Mouse (Mus musculus) neural tube, embryonic 12.5 days (tissue): ENCODE data around the gene Arrdc2. TPM values are rescaled to one million over a fixed set of nuclear protein-coding genes. Genes with fewer than 3 reads are reported as not detected.
"Not testable (repeated sequence)": the region's sequence is repeated elsewhere in the genome, so short reads cannot be mapped to it uniquely, and the experiment has no call there.

Experiments
- ATAC-seq: fragments of 200-750 bp; cut with Nextera tagmentation; 2 replicates; pipeline ENCODE4 v1.8.0; 2017; ENCODE audit warnings: low read depth, mild to moderate bottlenecking, moderate TSS enrichment, moderate library complexity; ENCODE audit not compliant: low FRiP score
- H3K27ac ChIP-seq: fragments of 300-500 bp; sonication (generic); 2 replicates; pipeline ENCODE4 v1.5.1; 2016
- H3K27me3 ChIP-seq: fragments of 300-500 bp; sonication (generic); replicated peaks from 2 replicates; pipeline ENCODE4 v1.6.1; 2016; ENCODE audit warnings: mild to moderate bottlenecking
- H3K36me3 ChIP-seq: fragments of 300-500 bp; sonication (generic); 2 replicates; pipeline ENCODE4 v1.6.1; 2016; ENCODE audit warnings: mild to moderate bottlenecking
- H3K4me1 ChIP-seq: fragments of 300-500 bp; sonication (generic); 2 replicates; pipeline ENCODE4 v1.6.1; 2016
- H3K4me2 ChIP-seq: fragments of 300-500 bp; sonication (generic); replicated peaks from 2 replicates; pipeline ENCODE4 v1.6.1; 2016; ENCODE audit warnings: mild to moderate bottlenecking
- H3K4me3 ChIP-seq: fragments of 300-500 bp; sonication (generic); 2 replicates; pipeline ENCODE4 v1.5.1; 2016
- H3K9ac ChIP-seq: fragments of 300-500 bp; sonication (generic); 2 replicates; pipeline ENCODE4 v1.6.1; 2016; ENCODE audit warnings: mild to moderate bottlenecking
- H3K9me3 ChIP-seq: fragments of 300-500 bp; sonication (generic); 2 replicates; pipeline ENCODE4 v1.6.1; 2016; ENCODE audit warnings: mild to moderate bottlenecking
- WGBS: fragments of 180-500 bp; shearing (Covaris S2); methylation state at CpG from one replicate; pipeline ENCODE4 v1.1.7; 2016; 5-methylcytosine and 5-hydroxymethylcytosine counted together
- polyA plus RNA-seq: library from polyadenylated mRNA; unstranded; fragments of >200 nt; fragmentation: Nextera tagmentation; extraction: Ambion mirVana; gene quantifications from 2 replicates; pipeline ENCODE4 v1.2.1, GENCODE M21; 2016

Arrdc2 gene
- polyA plus RNA-seq, 1 experiment from 2014 or later, result 10.2 TPM

GRCm38 (mm10) chr8:70833520-70833919, 6.0 kb downstream of the Arrdc2 start:
- 51% methylated on average over 15 of the region's 15 CpGs for WGBS
- Histone ChIP-seq H3K4me1 (peaks cover 7% of the 10 kb centered on the region), H3K9ac (peak overlapping the region; percentile 22; the same call in 1 of the 2 replicates), H3K36me3 (peaks cover 13% of the 10 kb centered on the region; the same call in 1 of the 2 replicates), H3K27me3 (no peaks in the 10 kb centered on the region), H3K4me2 (no peak overlapping the region), H3K27ac (no peak overlapping the region), H3K4me3 (no peak overlapping the region), H3K9me3 (no peaks in the 10 kb centered on the region)
- no peak for ATAC-seq

- no peak overlapping the region for H3K9ac ChIP-seq
- H3K27ac ChIP-seq, result no peak overlapping the region
- WGBS, result 39% methylated on average over 9 of the region's 9 CpGs
Observed at GRCm38 (mm10) chr8:70833018-70833482, 6.5 kb downstream of the Arrdc2 start.

GRCm38 (mm10) chr8:70832371-70832770, 7.1 kb downstream of the Arrdc2 start:
- Histone ChIP-seq H3K9me3 (no peaks in the 10 kb centered on the region), H3K36me3 (peaks cover 13% of the 10 kb centered on the region; the same call in 1 of the 2 replicates), H3K4me1 (peaks cover 4% of the 10 kb centered on the region; the same call in 1 of the 2 replicates), H3K4me2 (no peak overlapping the region), H3K4me3 (no peak overlapping the region), H3K9ac (no peak overlapping the region), H3K27ac (no peak overlapping the region), H3K27me3 (no peaks in the 10 kb centered on the region)
- 75% methylated on average over 11 of the region's 11 CpGs for WGBS
- no peak for ATAC-seq

More at GRCm38 (mm10) chr8:70833018-70833482, 6.5 kb downstream of the Arrdc2 start:
- no peak for ATAC-seq
- peaks cover 13% of the 10 kb centered on the region; the same call in 1 of the 2 replicates for H3K36me3 ChIP-seq
- no peak overlapping the region for H3K4me2 ChIP-seq
- no peaks in the 10 kb centered on the region for H3K9me3 ChIP-seq
- H3K27me3 ChIP-seq, result no peaks in the 10 kb centered on the region
- H3K4me3 ChIP-seq, result no peak overlapping the region
- H3K4me1 ChIP-seq, result peaks cover 4% of the 10 kb centered on the region; the same call in 1 of the 2 replicates

GRCm38 (mm10) chr8:70831517-70831916, 8.0 kb downstream of the Arrdc2 start:
- Histone ChIP-seq H3K9me3 (0 out of 2 replicates have a peak, but pooled peaks cover 3% of the 10 kb centered on the region), H3K4me1 (peaks cover 4% of the 10 kb centered on the region; the same call in 1 of the 2 replicates), H3K9ac (no peak overlapping the region), H3K4me3 (no peak overlapping the region), H3K27me3 (no peaks in the 10 kb centered on the region), H3K36me3 (peaks cover 13% of the 10 kb centered on the region; the same call in 1 of the 2 replicates), H3K27ac (no peak overlapping the region), H3K4me2 (no peak overlapping the region)
- WGBS, result 87% methylated on average over 8 of the region's 8 CpGs
- ATAC-seq, result no peak

- Histone ChIP-seq H3K4me3 (no peak overlapping the region), H3K27me3 (0 out of 2 replicates have a peak, but pooled peaks cover 6% of the 10 kb centered on the region), H3K9me3 (0 out of 2 replicates have a peak, but pooled peaks cover 3% of the 10 kb centered on the region), H3K4me1 (peaks cover under 1% of the 10 kb centered on the region; the same call in 1 of the 2 replicates), H3K27ac (no peak overlapping the region), H3K4me2 (no peak overlapping the region), H3K9ac (no peak overlapping the region), H3K36me3 (no peaks in the 10 kb centered on the region)
- WGBS, result 93% methylated on average over 1 of the region's 1 CpGs
- no peak for ATAC-seq
Observed at GRCm38 (mm10) chr8:70827796-70828195, 11.7 kb downstream of the Arrdc2 start.

- 93% methylated on average over 2 of the region's 2 CpGs for WGBS
- no peaks in the 10 kb centered on the region for H3K36me3 ChIP-seq
- 0 out of 2 replicates have a peak, but pooled peaks cover 3% of the 10 kb centered on the region for H3K9me3 ChIP-seq
- no peak overlapping the region for H3K4me3 ChIP-seq
- no peaks in the 10 kb centered on the region for H3K4me1 ChIP-seq
- H3K27ac ChIP-seq, result no peak overlapping the region
- 0 out of 2 replicates have a peak, but pooled peaks cover 6% of the 10 kb centered on the region for H3K27me3 ChIP-seq
- no peak overlapping the region for H3K9ac ChIP-seq
- no peak for ATAC-seq
- no peak overlapping the region for H3K4me2 ChIP-seq
Observed at GRCm38 (mm10) chr8:70827010-70827409, 12.5 kb downstream of the Arrdc2 start.

- Histone ChIP-seq H3K36me3 (no peaks in the 10 kb centered on the region), H3K4me3 (no peak overlapping the region), H3K9me3 (0 out of 2 replicates have a peak, but pooled peaks cover 3% of the 10 kb centered on the region), H3K27ac (no peak overlapping the region), H3K9ac (no peak overlapping the region), H3K4me2 (no peak overlapping the region), H3K4me1 (no peaks in the 10 kb centered on the region), H3K27me3 (peaks cover 11% of the 10 kb centered on the region; the same call in 1 of the 2 replicates)
- 87% methylated on average over 8 of the region's 8 CpGs for WGBS
- no peak for ATAC-seq
Observed at GRCm38 (mm10) chr8:70825816-70826215, 13.7 kb downstream of the Arrdc2 start.

GRCm38 (mm10) chr8:70823802-70824201, 15.7 kb downstream of the Arrdc2 start:
- H3K4me1 ChIP-seq, result no peaks in the 10 kb centered on the region
- no peak for ATAC-seq
- no peak overlapping the region for H3K27ac ChIP-seq
- H3K27me3 ChIP-seq, result peaks cover 17% of the 10 kb centered on the region; the same call in 1 of the 2 replicates
- 85% methylated on average over 7 of the region's 7 CpGs for WGBS
- H3K4me2 ChIP-seq, result no peak overlapping the region
- H3K9me3 ChIP-seq, result 0 out of 2 replicates have a peak, but pooled peaks cover 10% of the 10 kb centered on the region
- no peak overlapping the region for H3K4me3 ChIP-seq
- H3K36me3 ChIP-seq, result no peaks in the 10 kb centered on the region
- no peak overlapping the region for H3K9ac ChIP-seq

GRCm38 (mm10) chr8:70822594-70822993, 16.9 kb downstream of the Arrdc2 start:
- H3K4me1 ChIP-seq, H3K27ac ChIP-seq, H3K9ac ChIP-seq, H3K4me2 ChIP-seq, H3K4me3 ChIP-seq, ATAC-seq, H3K36me3 ChIP-seq: not testable (repeated sequence)
- H3K27me3 ChIP-seq, result peaks cover 17% of the 10 kb centered on the region; the same call in 1 of the 2 replicates
- 0 out of 2 replicates have a peak, but pooled peaks cover 10% of the 10 kb centered on the region for H3K9me3 ChIP-seq
- WGBS, result 86% methylated on average over 3 of the region's 3 CpGs

- Histone ChIP-seq H3K36me3 (no peaks in the 10 kb centered on the region), H3K27me3 (peaks cover 21% of the 10 kb centered on the region), H3K4me3 (no peak overlapping the region), H3K9me3 (0 out of 2 replicates have a peak, but pooled peaks cover 9% of the 10 kb centered on the region), H3K27ac (no peak overlapping the region), H3K4me2 (no peak overlapping the region), H3K4me1 (0 out of 2 replicates have a peak, but pooled peaks cover 3% of the 10 kb centered on the region), H3K9ac (no peak overlapping the region)
- 48% methylated on average over 11 of the region's 11 CpGs for WGBS
- ATAC-seq, result no peak
Observed at GRCm38 (mm10) chr8:70821992-70822391, 17.5 kb downstream of the Arrdc2 start.

GRCm38 (mm10) chr8:70821399-70821962, 18.0 kb downstream of the Arrdc2 start:
- Histone ChIP-seq H3K36me3 (no peaks in the 10 kb centered on the region), H3K9ac (no peak overlapping the region), H3K4me3 (no peak overlapping the region), H3K4me2 (no peak overlapping the region), H3K27ac (no peak overlapping the region), H3K27me3 (peaks cover 26% of the 10 kb centered on the region), H3K4me1 (peaks cover 8% of the 10 kb centered on the region; the same call in 1 of the 2 replicates), H3K9me3 (0 out of 2 replicates have a peak, but pooled peaks cover 7% of the 10 kb centered on the region)
- 17% methylated on average over 30 of the region's 30 CpGs for WGBS
- ATAC-seq, result peak; percentile 22; the same call in 1 of the 2 replicates

- Histone ChIP-seq H3K4me3 (no peak overlapping the region), H3K4me1 (peaks cover 8% of the 10 kb centered on the region; the same call in 1 of the 2 replicates), H3K4me2 (peak overlapping the region; percentile 31), H3K27ac (no peak overlapping the region), H3K27me3 (peaks cover 35% of the 10 kb centered on the region), H3K36me3 (no peaks in the 10 kb centered on the region), H3K9me3 (0 out of 2 replicates have a peak, but pooled peaks cover 7% of the 10 kb centered on the region), H3K9ac (no peak overlapping the region)
- 3% methylated on average over 31 of the region's 31 CpGs for WGBS
- peak; percentile 75 for ATAC-seq
Observed at GRCm38 (mm10) chr8:70820101-70820935, 19.2 kb downstream of the Arrdc2 start.
